Mouse (Mus musculus): ENCODE results near the gene Dlk1.

DNA sequence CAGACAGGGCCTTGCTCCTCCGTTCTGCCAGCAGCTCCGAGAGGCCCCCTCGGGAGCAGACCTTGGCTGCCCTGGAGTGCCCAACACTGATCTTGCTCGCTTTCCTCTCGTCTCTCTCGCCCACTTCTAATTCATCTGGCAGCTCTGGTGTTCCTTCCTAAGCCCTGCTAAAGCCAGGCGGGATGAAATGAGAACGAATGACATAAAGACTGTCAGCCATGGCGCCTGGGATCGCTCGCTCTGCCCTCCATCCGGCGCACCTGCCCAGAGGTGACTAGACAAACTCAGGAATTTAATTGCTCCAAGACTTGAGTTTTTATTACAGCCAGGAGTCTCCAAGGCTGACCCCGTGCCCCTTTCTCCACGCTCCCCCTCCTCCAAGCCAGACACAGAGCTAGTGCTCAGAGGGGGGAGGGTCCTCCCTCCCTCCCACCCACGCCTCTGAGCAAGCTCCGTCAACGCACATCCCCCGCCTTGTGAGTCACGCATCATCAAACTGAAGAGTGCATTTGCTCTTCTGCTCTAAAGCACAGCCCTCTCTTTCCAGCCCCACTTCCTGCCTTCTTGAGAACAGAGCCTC, 27.8 kb upstream of the Dlk1 start:
- TF ChIP-seq CTCF (IDR thresholded peaks at IDR 0.05; ENCODE audit: borderline replicate concordance, control insufficient read depth, extremely low read depth, insufficient read depth, low read length, poor library complexity) (no peak), POLR2A (IDR thresholded peaks at IDR 0.05; ENCODE audit: control insufficient read depth, extremely low read depth, insufficient read depth, low read length, poor library complexity) (no peak)

Data from thymus, adult 2 months (tissue).